8 mouse cellular contexts compared by ENCODE assay signal in genomic region chr2:159053534-159053933, GRCm38 (mm10).
DNase-seq lines count a peak whose midpoint lies in the region; ATAC-seq lines count a peak whose summit lies in the region.
"Had no signal": no experiment of that assay in that cellular context is flagged by ENCODE, and none has a peak within 500 bp of the region (broad histone marks: within the 10 kb centered on the region; RNA-seq: fewer than 3 reads in every experiment).

No protein-coding gene starts in this region.

- no peak overlapping the region for H3K4me3 ChIP-seq in neural tube, embryonic 13.5 days
- H3K4me3 ChIP-seq in heart, embryonic 14.5 days (ENCODE audit: control insufficient read depth in 1 of 2, insufficient read depth in 1 of 2, low read depth in 1 of 2, low read length in 2 of 2): no peak overlapping the region
- no peak overlapping the region for H3K4me3 ChIP-seq in stomach, embryonic 16.5 days (replicated peaks; ENCODE audit: low read length)

- H3K27ac ChIP-seq in neural tube, embryonic 13.5 days (replicated peaks): no peak overlapping the region
- 0 out of 4 replicates have a peak overlapping the region, but pooled peaks of 1 of the 2 experiments have one; percentile 60 for H3K27ac ChIP-seq in heart, embryonic 14.5 days (replicated peaks in 1 of 2; ENCODE audit: control insufficient read depth in 1 of 2, insufficient read depth in 1 of 2, low read depth in 2 of 2, low read length in 2 of 2)
- no peak overlapping the region for H3K27ac ChIP-seq in stomach, embryonic 16.5 days (ENCODE audit: low read length)

- H3K9ac ChIP-seq in neural tube, embryonic 13.5 days: no peak overlapping the region
- H3K9ac ChIP-seq in heart, embryonic 14.5 days (ENCODE audit: low read length): no peak overlapping the region
- H3K9ac ChIP-seq in stomach, embryonic 16.5 days (ENCODE audit: low read length): no peak overlapping the region

- 70% methylated on average over 10 of the region's 10 CpGs for WGBS in neural tube, embryonic 13.5 days
- 39% methylated on average over 10 of the region's 10 CpGs for WGBS in heart, embryonic 14.5 days
- WGBS in stomach, embryonic 16.5 days: 58% methylated on average over 10 of the region's 10 CpGs

- no peak overlapping the region for H3K4me2 ChIP-seq in neural tube, embryonic 13.5 days
- H3K4me2 ChIP-seq in heart, embryonic 14.5 days (ENCODE audit: low read length): no peak overlapping the region
- H3K4me2 ChIP-seq in stomach, embryonic 16.5 days (ENCODE audit: low read depth, low read length): no peak overlapping the region

- H3K27me3 ChIP-seq in neural tube, embryonic 13.5 days: peaks cover 57% of the 10 kb centered on the region
- no peaks in the 10 kb centered on the region for H3K27me3 ChIP-seq in heart, embryonic 14.5 days (ENCODE audit: control insufficient read depth, insufficient read depth, low read length)
- H3K27me3 ChIP-seq in stomach, embryonic 16.5 days (ENCODE audit: control insufficient read depth, insufficient read depth, low read length): no peaks in the 10 kb centered on the region

- H3K9me3 ChIP-seq in neural tube, embryonic 13.5 days: no peaks in the 10 kb centered on the region
- no peaks in the 10 kb centered on the region for H3K9me3 ChIP-seq in heart, embryonic 14.5 days (ENCODE audit: control insufficient read depth, low read length)
- no peaks in the 10 kb centered on the region for H3K9me3 ChIP-seq in stomach, embryonic 16.5 days (replicated peaks; ENCODE audit: control insufficient read depth, low read length)

- peaks cover 10% of the 10 kb centered on the region; the same call in 1 of the 2 replicates for H3K4me1 ChIP-seq in neural tube, embryonic 13.5 days (replicated peaks)
- no peaks in the 10 kb centered on the region; a peak in 1 of 4 replicates for H3K4me1 ChIP-seq in heart, embryonic 14.5 days (ENCODE audit: control insufficient read depth in 2 of 2, insufficient read depth in 2 of 2, low read length in 2 of 2)
- peaks cover 4% of the 10 kb centered on the region; the same call in 1 of the 2 replicates for H3K4me1 ChIP-seq in stomach, embryonic 16.5 days (ENCODE audit: control insufficient read depth, insufficient read depth, low read length)

- no peak for DNase-seq in neural tube, embryonic 10.5 days (ENCODE audit: extremely low spot score, low spot score)
- peak; percentile 77 for DNase-seq in kidney, postnatal 14 days
- DNase-seq in cerebellum, postnatal 10 days: no peak

- no peaks in the 10 kb centered on the region for H3K36me3 ChIP-seq in neural tube, embryonic 13.5 days
- H3K36me3 ChIP-seq in heart, embryonic 14.5 days (ENCODE audit: control insufficient read depth, insufficient read depth, low read length): no peaks in the 10 kb centered on the region
- H3K36me3 ChIP-seq in stomach, embryonic 16.5 days (ENCODE audit: control insufficient read depth, insufficient read depth, low read length): no peaks in the 10 kb centered on the region

- peak; percentile 32; the same call in 1 of the 2 replicates for ATAC-seq in neural tube, embryonic 13.5 days (ENCODE audit: low read depth)
- peak; percentile 82 for ATAC-seq in heart, embryonic 14.5 days (ENCODE audit: insufficient number of reproducible peaks, insufficient read depth, low FRiP score, low read depth)
- ATAC-seq in stomach, embryonic 16.5 days (ENCODE audit: insufficient read depth, low FRiP score): peak; percentile 69
- no peak for ATAC-seq in megakaryocyte progenitor cell, adult 5-6 weeks (replicated peaks; ENCODE audit: poor library complexity)
- ATAC-seq: hindbrain, embryonic 16.5 days had no signal
